Mouse (Mus musculus) myocyte (in vitro differentiated cells): ENCODE results near the gene Rnf185. TPM values are rescaled to one million over a fixed set of nuclear protein-coding genes. Genes with fewer than 3 reads are reported as not detected.
A peak's percentile ranks its signal among the peaks of the same experiment; 100 is the strongest.

Source experiments
- H3K27me3 ChIP-seq: one replicate; pipeline ENCODE4 v1.6.1; 2011; ENCODE audit not compliant: control insufficient read depth, insufficient read depth, insufficient read length
- H3K36me3 ChIP-seq: one replicate; pipeline ENCODE4 v1.6.1; 2011; ENCODE audit not compliant: control insufficient read depth, insufficient read depth
- H3K4me2 ChIP-seq: one replicate; pipeline ENCODE4 v1.6.1; 2011; ENCODE audit warnings: low read depth, control low read depth
- H3K4me3 ChIP-seq: one replicate; pipeline ENCODE4 v1.5.1; 2011; ENCODE audit warnings: mild to moderate bottlenecking, control low read depth, moderate library complexity
- H3K79me2 ChIP-seq: one replicate; pipeline ENCODE4 v1.6.1; 2011; ENCODE audit not compliant: control insufficient read depth, insufficient read depth
- H3ac ChIP-seq: one replicate; pipeline ENCODE4 v1.6.1; 2011; ENCODE audit not compliant: control insufficient read depth, insufficient read length
- CEBPB ChIP-seq: IDR thresholded peaks from 2 replicates; pipeline ENCODE4 v1.6.1; 2011; ENCODE audit warnings: mild to moderate bottlenecking, moderate library complexity; ENCODE audit not compliant: poor library complexity, insufficient read depth, severe bottlenecking
- E2F4 ChIP-seq: IDR thresholded peaks from one replicate; pipeline ENCODE4 v1.6.1; 2011; ENCODE audit warnings: mild to moderate bottlenecking, control low read depth, moderate library complexity; ENCODE audit not compliant: insufficient read depth
- MAX ChIP-seq: IDR thresholded peaks from one replicate; pipeline ENCODE4 v1.6.1; 2011; ENCODE audit warnings: low read depth, mild to moderate bottlenecking, control low read depth
- MYOD1 ChIP-seq, 3 experiments: IDR thresholded peaks; one replicate each; pipeline ENCODE4 v1.6.1; 2011; ENCODE audit warnings: control low read depth in 2 of 3, low read depth in 2 of 3, mild to moderate bottlenecking in 2 of 3, moderate library complexity in 1 of 3; ENCODE audit not compliant: insufficient read length in 2 of 3, control insufficient read depth in 1 of 3
- MYOG ChIP-seq, 3 experiments: IDR thresholded peaks; one replicate each; pipeline ENCODE4 v1.6.1; 2011; ENCODE audit warnings: control low read depth in 2 of 3, low read depth in 2 of 3, mild to moderate bottlenecking in 2 of 3; ENCODE audit not compliant: insufficient read length in 2 of 3, control insufficient read depth in 1 of 3, insufficient read depth in 1 of 3
- POLR2A ChIP-seq: IDR thresholded peaks from one replicate; pipeline ENCODE4 v1.6.1; 2011; ENCODE audit warnings: low read depth, mild to moderate bottlenecking, control low read depth, moderate library complexity; ENCODE audit not compliant: insufficient read length
- POLR2AphosphoS2 ChIP-seq: IDR thresholded peaks from one replicate; pipeline ENCODE4 v1.6.1; 2011; ENCODE audit warnings: low read depth, control low read depth; ENCODE audit not compliant: insufficient read length
- REST ChIP-seq: IDR thresholded peaks from one replicate; pipeline ENCODE4 v1.6.1; 2011; ENCODE audit warnings: mild to moderate bottlenecking, control low read depth, moderate library complexity; ENCODE audit not compliant: insufficient read depth, insufficient read length
- SRF ChIP-seq: IDR thresholded peaks from one replicate; pipeline ENCODE4 v1.6.1; 2011; ENCODE audit warnings: low read depth; ENCODE audit not compliant: control insufficient read depth, insufficient read length
- TCF12 ChIP-seq: IDR thresholded peaks from one replicate; pipeline ENCODE4 v1.6.1; 2011; ENCODE audit warnings: mild to moderate bottlenecking, control low read depth; ENCODE audit not compliant: poor library complexity, insufficient read depth, severe bottlenecking
- TCF3 ChIP-seq: IDR thresholded peaks from one replicate; pipeline ENCODE4 v1.6.1; 2011; ENCODE audit warnings: low read depth, control low read depth; ENCODE audit not compliant: insufficient read length
- USF1 ChIP-seq: IDR thresholded peaks from one replicate; pipeline ENCODE4 v1.6.1; 2011; ENCODE audit warnings: low read depth, mild to moderate bottlenecking, control low read depth, moderate library complexity
- polyA plus RNA-seq: library from polyadenylated mRNA; unstranded; fragments of >200 nt; fragmentation: generic; extraction: Trizol; gene quantifications from one replicate; pipeline ENCODE4 v1.2.1, GENCODE M21; 2012; ENCODE audit warnings: missing spikeins

The Rnf185 gene
- polyA plus RNA-seq, 1 experiment: 47.2 TPM

DNA sequence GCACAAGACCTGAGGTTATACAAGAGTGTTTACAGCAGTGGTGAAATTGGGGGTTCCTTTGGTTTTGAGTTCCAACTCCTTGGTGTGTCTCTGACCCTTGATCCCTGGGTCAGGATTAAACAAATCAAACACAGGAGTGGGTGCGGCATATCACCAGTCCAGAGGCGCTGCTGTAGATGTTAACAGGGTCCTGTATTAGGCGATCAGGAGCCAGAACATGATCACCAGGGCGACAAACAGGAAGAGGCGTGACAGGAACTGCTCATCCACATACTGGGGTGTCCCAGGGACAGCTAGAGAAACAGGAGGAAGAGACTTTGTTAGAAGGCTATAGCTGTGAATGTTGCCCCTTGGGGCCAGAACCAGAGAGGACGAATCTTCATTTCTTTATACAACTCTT, 34.4 kb downstream of the Rnf185 start:
- TF ChIP-seq CEBPB (no peak), TCF12 (no peak), REST (no peak), POLR2A (no peak), SRF (no peak), MAX (no peak), E2F4 (no peak), POLR2AphosphoS2 (no peak), MYOD1 (IDR thresholded peaks at IDR 0.05; ENCODE audit: control insufficient read depth in 1 of 3, insufficient read length in 2 of 3, low read depth in 2 of 3) (no peak), USF1 (no peak), TCF3 (no peak), MYOG (IDR thresholded peaks at IDR 0.05; ENCODE audit: control insufficient read depth in 1 of 3, insufficient read depth in 1 of 3, insufficient read length in 2 of 3, low read depth in 2 of 3) (no peak)
- no peak overlapping the region for H3K4me3 ChIP-seq
- H3K79me2 ChIP-seq: no peaks in the 10 kb centered on the region
- H3ac ChIP-seq: no peak overlapping the region
- no peaks in the 10 kb centered on the region for H3K27me3 ChIP-seq
- no peak overlapping the region for H3K4me2 ChIP-seq
- peaks cover 76% of the 10 kb centered on the region for H3K36me3 ChIP-seq

DNA sequence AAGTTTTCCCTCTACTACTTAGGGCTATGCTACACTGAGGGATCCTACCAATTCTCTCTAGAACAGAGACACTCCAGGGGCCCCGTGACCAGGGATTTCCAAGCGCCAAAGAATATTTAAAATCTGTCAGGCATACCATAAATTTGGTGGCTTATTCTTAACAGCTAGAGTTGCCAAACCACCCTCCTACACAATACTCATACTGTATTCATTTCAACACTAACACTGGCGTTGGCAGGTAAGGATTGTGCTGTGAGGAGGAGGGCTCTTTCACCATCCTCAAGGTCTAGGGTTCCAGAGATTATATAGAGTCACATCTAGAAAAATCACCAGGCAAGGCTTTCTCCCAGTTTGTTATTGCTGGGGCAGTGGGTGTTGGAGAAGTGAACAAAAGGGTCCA, 35.8 kb downstream of the Rnf185 start:
- Histone ChIP-seq H3K79me2 (no peaks in the 10 kb centered on the region), H3K27me3 (no peaks in the 10 kb centered on the region), H3K4me2 (no peak overlapping the region), H3K36me3 (peaks cover 67% of the 10 kb centered on the region), H3ac (no peak overlapping the region), H3K4me3 (no peak overlapping the region)
- TF ChIP-seq USF1 (no peak), MYOG (IDR thresholded peaks at IDR 0.05; ENCODE audit: control insufficient read depth in 1 of 3, insufficient read depth in 1 of 3, insufficient read length in 2 of 3, low read depth in 2 of 3) (no peak), POLR2A (no peak), SRF (no peak), E2F4 (no peak), TCF3 (no peak), POLR2AphosphoS2 (no peak)

DNA sequence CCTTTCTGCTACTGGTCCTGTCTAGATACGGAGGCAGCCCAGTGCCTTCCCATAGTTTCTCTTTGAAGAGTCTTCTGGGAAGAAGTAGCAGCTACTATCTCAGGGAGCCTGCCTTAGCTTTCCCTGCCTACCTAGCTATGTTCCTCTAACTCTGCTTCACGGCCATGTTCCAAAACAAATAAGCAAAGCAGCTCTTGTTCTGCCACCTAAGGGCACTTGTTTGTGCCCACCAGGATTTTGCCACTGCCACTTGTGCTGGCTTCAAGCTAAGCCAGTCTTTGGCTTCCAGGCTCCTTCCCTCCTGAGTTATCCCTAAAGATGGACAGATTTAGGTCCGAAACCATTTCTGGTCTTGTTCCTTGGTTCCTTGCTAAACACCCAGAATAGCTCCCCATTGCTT, 40.1 kb downstream of the Rnf185 start:
- no peaks in the 10 kb centered on the region for H3K27me3 ChIP-seq
- H3K4me2 ChIP-seq: no peak overlapping the region
- H3K4me3 ChIP-seq: no peak overlapping the region
- peaks cover 18% of the 10 kb centered on the region for H3K79me2 ChIP-seq
- peaks cover 31% of the 10 kb centered on the region for H3K36me3 ChIP-seq
- H3ac ChIP-seq: no peak overlapping the region
- TF ChIP-seq TCF12: no peak
- no peak for TF ChIP-seq USF1

DNA sequence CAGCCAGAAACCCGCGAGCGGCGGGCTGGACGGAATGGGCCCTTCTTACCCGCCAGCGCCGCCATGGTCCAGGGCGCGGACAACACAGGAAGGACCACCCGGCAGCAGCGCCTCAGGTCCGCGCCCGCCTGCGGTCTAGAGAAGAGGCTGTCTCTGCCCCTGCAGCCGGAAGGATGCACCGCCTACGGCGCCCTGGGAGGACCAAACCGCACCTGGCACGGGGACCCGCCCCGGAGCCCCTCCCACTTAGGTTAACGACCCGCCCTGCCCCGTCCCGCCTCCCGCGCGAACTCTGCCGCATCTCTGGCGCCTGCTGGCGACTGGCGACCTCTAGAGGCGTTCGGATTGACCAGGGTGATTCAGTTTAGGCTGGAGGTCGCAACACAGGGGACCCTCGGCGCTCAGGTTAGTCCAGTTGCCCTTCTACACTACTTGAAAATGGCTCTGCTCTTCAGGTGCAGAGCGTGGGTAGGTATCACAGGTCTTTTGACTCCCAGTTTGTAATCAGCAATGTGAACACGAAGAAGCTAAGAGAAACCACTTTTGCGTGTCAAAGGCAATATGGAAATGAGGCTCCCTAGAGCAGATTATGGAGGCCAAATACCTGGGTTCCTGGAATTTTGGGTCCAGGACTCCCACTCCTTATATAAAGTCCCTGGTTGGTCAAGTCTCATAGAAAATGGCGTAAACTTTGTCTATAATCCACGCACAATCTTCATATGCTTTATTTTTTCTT, 43.0 kb downstream of the Rnf185 start, which contains the start of gene Limk2:
TSS of gene Limk2 (minus strand) at position 193 of the 736 bp plus-strand sequence.
- peak within 1 kb of the TSS; percentile 82 for H3K4me2 ChIP-seq
- H3ac ChIP-seq: peak within 1 kb of the TSS; percentile 25
- no peaks in the 10 kb centered on the region for H3K27me3 ChIP-seq
- H3K36me3 ChIP-seq: peaks cover 3% of the 10 kb centered on the region
- TF ChIP-seq E2F4 (peak; percentile 31), SRF (peak; percentile 38), MYOG (IDR thresholded peaks at IDR 0.05; ENCODE audit: control insufficient read depth in 1 of 3, insufficient read depth in 1 of 3, insufficient read length in 2 of 3, low read depth in 2 of 3) (peak in 1 of 3 experiments; percentile 60), POLR2AphosphoS2 (peak; percentile 84), POLR2A (peak; percentile 76), REST (no peak), TCF3 (no peak), MYOD1 (IDR thresholded peaks at IDR 0.05; ENCODE audit: control insufficient read depth in 1 of 3, insufficient read length in 2 of 3, low read depth in 2 of 3) (peak in 1 of 3 experiments; percentile 45)
- H3K79me2 ChIP-seq: peaks cover 42% of the 10 kb centered on the region
- peak within 1 kb of the TSS; percentile 84 for H3K4me3 ChIP-seq

DNA sequence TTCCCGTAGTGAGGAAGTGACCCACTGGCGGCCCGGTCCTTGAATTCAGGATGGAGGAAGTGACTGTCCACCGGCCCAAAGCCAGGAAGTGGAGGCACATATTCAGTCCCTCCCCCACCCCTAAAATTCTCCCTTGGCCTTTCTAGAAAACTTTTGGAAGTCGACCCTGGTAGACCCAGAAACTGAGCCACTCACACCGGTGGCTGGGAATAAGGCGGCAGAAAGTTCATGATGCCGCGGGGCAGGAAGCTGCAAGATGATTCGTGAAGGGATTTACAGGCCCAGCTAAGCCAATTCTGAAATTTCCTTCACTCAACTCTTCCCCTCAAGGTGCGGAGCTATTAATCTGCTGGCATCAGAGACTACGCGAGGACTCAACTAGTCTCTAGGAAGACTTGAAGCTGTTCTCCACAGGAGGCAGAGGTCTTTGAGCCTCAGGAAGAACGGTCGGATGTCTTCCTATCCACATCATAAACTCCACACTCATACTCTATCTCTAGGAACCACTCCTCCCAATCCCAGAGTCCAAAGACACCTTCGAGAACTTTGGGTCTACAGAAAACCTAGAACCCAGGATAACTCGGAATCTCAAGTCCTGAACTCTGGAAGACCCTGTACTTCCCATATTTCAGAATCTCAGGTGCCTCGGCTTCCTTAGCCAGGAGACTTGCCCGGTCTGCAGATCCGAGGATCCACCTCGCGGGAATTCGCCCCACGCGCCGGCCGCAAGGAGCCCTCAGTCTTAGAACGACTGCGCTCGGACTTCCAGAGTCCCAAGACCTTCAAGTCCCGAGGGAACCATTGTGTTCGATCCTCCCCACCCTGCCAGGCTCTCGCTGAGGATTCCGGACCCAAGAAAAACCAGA, 43.8 kb downstream of the Rnf185 start:
- Histone ChIP-seq H3K27me3 (no peaks in the 10 kb centered on the region), H3K36me3 (no peaks in the 10 kb centered on the region), H3K79me2 (peaks cover 45% of the 10 kb centered on the region), H3K4me2 (peak overlapping the region; percentile 82), H3K4me3 (peak overlapping the region; percentile 84), H3ac (peak overlapping the region; percentile 25)
- no peak for TF ChIP-seq MYOG (IDR thresholded peaks at IDR 0.05; ENCODE audit: control insufficient read depth in 1 of 3, insufficient read depth in 1 of 3, insufficient read length in 2 of 3, low read depth in 2 of 3)
- no peak for TF ChIP-seq TCF12
- no peak for TF ChIP-seq POLR2AphosphoS2
- no peak for TF ChIP-seq E2F4
- no peak for TF ChIP-seq POLR2A
- TF ChIP-seq REST: no peak
- no peak for TF ChIP-seq CEBPB
- no peak for TF ChIP-seq TCF3
- no peak for TF ChIP-seq USF1
- no peak for TF ChIP-seq MYOD1 (IDR thresholded peaks at IDR 0.05; ENCODE audit: control insufficient read depth in 1 of 3, insufficient read length in 2 of 3, low read depth in 2 of 3)
- TF ChIP-seq SRF: no peak
